Mouse (Mus musculus) heart, adult 2 months (tissue): ENCODE measurements at regions not wholly inside any gene's neighbourhood (a gene's known extent, or its start where the extent isn't known, plus 50 kb on each side); places are given as distances from the start of the nearest gene placed in this dataset.
A peak's percentile ranks its signal among the peaks of the same experiment; 100 is the strongest.

Experiments
- CTCF ChIP-seq: fragments of 200-600 bp; IDR thresholded peaks from 2 replicates; pipeline ENCODE4 v1.8.1; 2022; ENCODE audit warnings: antibody characterized with exemption, mild to moderate bottlenecking, moderate library complexity
- POLR2A ChIP-seq: fragments of 200-500 bp; IDR thresholded peaks from 2 replicates; pipeline ENCODE4 v1.6.1; 2011; ENCODE audit warnings: mild to moderate bottlenecking, low read depth, low read length, control low read depth; ENCODE audit not compliant: insufficient read depth

- TF ChIP-seq CTCF (peak; percentile 36), POLR2A (no peak)
Measured at GRCm38 (mm10) chr14:46240046-46240800, 139.0 kb upstream of the Gm15217 start.
